Mouse (Mus musculus) urinary bladder, postnatal 10 days (tissue): Measurements from ENCODE around the gene Fam171a2.
A peak's percentile ranks its signal among the peaks of the same experiment; 100 is the strongest.

Source experiments
- DNase-seq: peaks from one replicate; pipeline ENCODE4 v3.0.0; 2022; ENCODE audit warnings: low spot score

Fam171a2 gene

DNA sequence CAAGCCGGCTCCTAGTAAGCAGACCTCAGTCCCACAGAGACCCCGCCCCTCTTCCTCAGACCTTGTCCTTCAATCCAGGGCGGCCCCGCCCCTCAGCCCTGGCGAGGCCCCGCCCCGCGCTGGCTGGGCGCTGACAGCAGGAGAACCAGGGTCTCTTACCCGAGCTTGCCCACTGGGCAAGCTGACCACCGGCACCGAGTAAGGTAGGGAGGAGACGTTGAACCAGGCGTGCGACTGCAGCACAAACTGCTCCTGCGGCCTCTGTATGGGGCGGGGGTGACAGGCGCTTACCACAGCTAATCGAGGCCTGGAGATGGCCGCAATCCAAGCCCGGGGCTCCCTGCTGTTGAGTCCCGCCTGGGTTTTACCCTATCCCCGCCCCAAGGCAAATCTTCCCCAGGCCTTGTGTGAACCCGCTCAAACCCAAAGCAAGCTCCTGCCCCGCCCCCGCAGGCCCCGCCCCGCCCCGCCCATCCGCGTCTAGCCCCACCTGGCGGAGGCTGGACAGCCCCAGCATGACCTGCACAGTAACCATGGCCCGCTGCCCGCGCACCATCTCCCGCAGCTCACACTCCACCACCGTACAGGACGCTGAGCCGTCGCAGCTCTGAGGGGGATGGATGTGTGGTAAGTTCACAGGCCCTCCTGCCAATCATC is 8.4 kb upstream of the Fam171a2 start:
- DNase-seq: no peak

DNA sequence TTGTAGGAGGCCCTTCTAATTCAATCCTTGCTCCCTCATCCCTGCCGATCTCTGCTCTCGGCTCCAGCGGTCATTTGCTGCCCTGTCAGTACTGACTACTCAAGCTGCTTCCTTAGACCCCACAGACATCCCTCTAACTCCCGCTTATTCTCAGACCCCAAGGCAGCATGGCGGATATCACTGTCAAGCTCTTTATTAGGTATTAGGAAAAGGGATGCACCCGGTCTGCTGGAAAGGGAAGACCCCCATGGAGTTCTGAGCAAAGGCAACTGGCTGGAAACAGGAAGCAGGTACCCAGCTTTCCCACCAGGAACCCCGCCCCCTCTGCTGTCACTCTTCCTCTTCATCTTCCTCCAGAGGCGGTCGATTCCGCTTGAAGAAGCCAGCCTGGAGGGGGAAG is 5.6 kb upstream of the Fam171a2 start:
- no peak for DNase-seq

DNA sequence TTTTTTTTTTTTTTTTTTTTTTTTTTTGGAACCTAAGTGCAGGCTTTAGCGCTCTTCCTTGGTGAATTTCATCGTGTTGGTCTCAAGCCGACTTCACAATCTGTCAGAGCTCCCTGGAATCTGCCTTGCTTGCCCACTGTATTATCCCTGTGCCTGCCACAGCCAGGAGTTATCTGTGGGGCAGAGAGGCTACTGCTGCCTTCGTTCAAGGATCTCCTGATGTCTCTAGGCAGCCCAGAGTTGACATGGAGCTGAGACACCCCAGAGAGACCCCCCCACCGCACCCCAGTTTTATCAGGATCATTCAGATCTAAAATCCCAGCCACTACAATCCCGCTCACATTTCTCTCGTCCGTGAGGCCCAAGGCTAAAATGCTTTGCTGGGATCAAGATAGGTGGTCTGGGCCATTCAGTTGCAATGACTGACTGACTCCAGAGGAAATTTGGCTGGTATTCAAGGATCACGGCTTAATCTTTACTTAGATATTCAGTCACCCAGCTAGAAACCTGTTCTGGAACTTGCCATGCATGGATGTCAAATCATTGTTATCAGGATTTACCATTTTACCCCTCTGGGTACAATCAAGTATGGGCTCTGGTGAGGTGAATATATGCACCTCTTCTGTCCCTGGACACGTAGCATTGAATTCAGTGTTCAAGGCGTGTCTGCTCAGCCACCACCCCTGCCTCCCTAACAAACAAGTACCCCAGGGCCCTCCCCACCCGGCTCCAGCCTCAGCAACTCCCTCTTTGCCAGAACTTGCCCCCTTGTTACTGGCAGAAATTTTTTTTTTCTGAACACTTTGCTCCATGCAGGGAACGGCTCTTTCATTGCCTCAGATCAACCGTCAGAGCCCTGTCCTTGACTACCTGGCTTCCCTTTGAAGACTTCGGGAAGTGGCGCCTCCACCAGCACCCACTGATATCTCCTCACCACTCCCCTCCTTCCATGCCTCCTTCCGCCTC is 1.8 kb upstream of the Fam171a2 start:
- DNase-seq: no peak

DNA sequence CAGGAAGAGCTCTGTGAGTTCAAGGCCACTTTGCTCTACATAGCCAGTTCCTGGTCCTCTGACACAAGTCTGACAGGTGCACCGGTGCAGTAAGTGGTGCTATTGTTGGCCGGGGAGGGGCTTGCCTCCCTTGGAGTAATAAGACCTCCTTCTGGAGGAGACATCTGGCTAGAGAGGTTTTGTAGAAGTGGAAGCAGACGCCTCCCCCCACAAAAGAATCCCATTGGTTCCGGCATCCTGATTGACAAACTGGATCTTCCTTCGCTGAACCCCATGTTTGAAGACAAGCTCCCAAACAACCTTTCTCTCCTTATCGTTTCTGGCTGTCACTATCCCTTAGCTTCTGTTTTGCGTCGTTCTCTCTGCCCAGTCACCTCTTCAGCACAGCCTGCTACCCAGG is 845 bp upstream of the Fam171a2 start:
- no peak for DNase-seq

DNA sequence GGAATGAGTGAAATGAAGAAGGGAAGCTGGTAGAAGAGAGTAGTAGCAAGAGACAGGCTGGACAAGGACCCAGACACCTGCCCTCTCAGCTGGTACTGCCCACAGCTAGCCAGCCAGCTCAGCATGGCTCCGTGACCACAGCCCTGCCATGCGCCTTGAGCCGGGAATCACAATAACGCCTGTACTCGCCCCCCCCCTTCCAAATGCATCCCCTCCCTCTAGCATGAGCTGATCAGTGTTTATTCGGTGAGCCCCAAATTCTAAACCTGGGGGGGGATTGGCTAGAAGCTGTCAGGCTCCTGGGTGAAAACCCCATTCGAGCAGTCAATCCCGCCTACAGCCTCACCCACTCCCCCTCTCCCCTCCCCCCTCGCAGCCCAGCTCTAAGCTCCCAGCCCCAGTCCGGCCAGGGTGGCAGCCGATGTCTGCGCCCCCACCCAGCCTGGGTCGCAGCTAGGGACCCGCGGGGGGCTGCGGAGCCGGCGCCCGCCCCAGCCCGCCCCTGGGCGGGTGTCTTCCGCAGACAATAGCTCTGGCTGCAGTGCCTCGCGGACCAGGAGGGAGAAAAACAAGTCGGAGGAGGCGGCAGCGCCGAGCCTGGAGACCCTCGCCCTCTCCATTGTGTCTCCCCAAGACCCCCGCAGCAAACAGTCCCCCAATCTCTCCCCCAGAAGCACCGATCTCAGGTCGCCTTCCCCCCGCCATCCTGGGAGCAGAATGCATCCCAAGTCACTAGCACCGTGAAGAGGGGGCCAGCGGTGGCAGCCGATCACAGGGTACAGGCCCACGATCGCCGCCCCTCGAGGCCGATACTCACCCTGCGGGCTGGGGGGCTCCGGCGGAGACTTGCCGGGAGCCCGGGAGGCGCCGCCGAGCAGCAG is 661 bp downstream of the Fam171a2 start:
- no peak for DNase-seq

DNA sequence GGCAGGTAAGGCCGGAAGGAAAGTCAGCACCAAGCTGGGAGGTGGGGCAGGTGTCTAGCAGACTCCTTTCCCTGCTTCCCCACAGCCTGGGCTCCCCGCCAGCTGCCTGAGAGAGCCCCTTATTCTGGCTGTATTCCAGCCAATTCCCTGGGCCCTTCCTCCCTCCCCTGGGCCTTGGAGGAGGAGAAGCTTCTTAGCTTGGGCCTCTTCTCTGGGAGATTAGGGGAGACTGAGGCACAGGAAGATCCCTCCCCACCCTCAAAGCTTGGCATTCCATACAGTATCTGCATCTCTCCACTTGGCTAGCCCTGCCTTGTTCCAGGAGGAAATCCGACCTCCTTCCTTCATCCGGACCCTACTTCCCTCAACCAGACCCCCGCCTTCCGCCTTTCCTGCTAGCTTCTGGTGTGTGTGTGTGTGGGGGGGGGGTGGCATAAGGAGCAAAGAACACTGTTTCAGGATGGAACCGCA is 1.6 kb downstream of the Fam171a2 start:
- DNase-seq: no peak

DNA sequence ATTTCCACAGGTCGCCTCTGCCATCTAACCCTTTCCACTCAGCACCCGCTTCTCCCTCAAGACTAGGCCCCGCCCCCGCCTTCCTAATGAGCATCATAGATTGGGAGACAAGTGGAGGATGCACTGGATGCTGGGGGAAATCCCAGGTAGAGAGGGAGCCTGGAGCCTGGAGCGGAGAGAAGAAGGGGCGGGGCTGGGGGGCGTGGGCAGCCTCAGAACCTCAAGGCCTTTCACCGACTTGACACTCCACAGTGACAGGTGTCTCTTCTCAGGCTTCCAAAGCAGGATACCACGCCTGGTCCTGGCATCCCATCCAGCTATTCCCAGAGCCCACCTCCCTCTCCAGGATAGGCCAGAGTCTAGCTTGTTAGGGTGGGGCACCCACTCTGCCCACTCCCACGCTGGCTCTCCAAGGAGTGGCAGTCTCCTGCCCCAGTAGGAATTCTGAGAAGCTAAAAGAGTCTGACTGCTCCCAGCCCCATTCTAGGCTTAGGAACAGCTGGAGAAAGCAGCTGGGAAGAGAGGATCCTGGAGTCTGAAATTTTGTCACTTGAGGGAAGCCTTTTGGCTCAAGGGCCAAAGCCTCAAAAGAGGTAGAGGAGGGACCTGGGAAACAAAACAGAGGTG is 2.1 kb downstream of the Fam171a2 start:
- DNase-seq: no peak

DNA sequence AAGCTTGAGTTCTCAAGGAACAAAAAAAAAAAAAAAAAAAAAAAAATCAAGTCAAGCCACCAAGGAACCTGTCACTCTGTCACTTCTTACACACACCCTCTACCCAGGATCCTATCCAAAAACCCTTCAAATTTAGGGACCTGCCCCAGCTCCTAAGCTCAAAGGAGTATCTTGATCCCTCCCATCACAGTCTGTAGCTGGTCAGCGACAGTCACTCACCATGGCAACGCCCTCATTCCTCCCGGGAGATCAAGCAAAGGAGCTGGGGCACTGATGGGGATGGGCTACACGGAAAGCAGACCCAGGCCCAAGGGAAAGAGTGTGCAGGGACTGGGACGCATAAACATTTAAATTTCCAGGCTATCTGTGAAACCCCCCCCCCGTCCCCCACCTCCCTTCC is 2.7 kb downstream of the Fam171a2 start:
- DNase-seq: no peak

DNA sequence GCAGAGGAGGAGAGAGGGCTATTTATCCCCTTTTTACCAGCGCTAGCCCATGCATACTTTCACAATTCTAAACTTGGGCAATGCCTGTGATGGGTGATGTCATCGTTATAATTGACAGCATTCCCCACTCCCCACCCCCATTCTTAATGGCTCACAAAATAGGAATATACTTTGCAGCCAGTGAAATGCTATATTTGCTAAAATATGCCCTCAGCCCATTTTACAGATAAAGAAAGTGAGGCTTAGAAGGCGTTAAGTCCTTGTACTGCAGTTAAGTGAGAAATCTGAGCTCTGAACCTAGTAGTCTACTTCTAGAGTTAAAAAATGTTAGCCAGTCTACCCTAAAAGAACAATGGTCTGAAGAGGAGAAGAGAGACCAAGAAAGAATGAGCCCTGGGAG is 3.2 kb downstream of the Fam171a2 start:
- no peak for DNase-seq

DNA sequence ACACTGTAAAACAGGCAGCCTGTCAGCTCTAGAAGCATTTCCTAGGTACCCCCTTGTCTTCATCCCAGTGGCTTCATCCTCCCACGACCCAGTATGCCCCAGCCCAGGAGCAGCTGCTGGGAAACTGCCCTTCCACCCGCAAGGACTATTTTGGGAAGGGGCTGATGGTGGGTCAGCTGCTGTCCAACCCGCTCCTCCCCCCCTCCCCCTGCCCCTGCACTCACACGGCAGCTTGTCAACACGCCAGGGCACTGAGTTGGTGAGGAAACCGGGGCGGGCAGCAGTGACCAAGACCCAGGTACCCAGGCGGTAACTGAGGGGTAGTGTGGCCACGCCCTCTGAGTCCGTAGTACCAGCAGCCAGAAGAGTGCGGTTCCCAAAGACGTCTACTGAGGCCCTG is 3.7 kb downstream of the Fam171a2 start:
- DNase-seq: no peak

DNA sequence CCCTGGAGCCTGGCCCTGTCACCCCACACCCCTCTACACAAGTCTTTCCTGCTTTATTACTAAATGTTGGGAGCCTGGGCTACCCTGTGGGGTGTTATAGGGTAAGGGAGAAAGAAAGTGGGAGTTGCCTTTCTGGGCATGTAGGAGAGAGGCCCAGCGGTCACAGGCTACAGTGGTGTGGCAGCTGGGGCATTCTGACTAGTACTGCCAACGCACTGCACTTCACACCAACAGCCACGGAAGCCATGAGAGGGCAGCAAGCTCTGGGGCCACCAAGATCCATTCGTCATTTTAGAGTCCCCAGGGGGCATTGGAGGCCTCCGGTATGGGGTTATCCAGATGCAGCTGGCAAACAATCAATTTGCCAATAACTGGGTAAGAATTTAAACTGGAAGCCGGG is 5.4 kb downstream of the Fam171a2 start:
- no peak for DNase-seq

DNA sequence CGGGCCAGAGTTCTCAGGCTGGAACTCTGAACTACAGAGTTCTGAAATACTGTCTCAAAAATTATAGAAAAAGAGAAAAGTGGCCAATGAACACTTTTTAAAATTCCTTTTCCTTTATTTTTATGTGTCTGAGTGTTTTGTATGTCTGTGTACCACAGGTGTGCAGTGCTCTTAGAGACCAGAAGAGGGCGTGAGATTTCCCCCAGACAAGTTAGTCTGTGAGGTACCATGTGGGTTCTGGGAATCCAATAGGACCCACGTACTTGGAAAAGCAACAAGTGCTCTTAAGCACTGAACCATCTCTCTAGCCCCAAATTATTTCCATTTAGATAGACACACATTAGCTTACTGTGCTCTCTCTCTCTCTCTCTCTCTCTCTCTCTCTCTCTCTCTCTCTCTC is 6.0 kb downstream of the Fam171a2 start:
- DNase-seq: no peak

DNA sequence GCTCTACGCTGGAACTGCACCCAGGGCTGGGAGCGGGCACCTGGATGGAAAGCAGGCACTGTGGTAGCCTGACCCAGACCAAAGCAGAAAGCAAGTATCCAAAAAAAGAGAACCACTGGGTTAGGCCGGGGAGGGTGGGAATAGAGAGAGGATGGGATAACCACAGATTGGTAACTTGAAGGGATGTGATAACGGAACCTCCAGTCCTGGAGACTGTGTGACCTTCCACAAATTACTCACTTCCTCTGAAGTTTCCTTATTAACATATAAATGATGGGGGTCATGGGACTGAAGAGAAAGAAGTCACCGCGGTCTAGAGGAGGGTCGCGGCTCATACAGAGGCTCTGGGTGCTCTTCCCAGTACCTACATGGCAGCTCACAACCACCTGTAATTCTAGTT is 7.2 kb downstream of the Fam171a2 start:
- DNase-seq: no peak

DNA sequence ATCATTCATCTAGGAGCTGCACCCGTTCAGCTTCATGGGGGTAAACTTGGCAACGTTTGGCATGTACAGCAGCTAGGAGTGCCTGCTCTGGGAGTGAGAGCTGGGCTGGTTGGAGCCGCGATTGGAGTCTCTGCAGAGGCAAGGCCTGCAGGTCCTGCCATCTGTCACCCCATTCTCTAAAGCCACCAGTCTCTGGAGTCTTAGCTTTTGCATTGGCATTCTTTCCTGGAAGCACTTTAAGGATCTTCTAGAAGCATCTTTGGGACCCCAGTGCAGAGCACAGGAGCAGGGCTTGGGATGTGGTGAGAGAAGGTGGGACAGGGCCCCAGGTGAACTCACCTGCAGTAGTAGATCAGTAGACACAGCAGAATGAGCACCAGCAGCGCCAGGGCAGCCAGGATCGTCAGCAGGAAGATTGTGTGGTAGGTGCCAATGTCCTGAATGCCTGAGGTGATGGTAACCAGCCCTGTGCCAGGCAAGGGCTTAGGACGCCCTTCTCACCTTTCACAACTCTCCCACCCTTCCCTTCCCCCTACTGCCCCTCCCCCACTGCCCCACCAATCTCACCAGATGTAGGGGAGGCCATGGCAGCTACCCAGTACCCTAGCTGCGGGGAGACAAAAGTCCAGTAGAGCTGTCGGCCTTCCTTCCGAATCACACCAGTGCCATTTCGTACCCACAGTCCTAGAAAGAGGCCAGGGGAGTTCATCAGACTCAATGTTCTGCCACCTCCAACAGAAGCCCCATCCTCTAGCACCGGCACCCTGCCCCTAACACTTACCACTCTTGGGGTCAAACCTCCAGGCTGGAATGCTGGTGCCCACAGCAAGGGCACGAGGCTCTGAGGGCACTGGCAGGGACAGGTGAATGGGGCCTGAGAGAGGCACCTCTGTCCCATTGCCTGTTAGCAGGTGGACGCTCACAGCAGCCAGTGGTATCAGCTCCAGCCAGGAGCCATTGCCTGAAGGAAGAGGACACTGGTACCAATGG is 8.1 kb downstream of the Fam171a2 start:
- DNase-seq: no peak

DNA sequence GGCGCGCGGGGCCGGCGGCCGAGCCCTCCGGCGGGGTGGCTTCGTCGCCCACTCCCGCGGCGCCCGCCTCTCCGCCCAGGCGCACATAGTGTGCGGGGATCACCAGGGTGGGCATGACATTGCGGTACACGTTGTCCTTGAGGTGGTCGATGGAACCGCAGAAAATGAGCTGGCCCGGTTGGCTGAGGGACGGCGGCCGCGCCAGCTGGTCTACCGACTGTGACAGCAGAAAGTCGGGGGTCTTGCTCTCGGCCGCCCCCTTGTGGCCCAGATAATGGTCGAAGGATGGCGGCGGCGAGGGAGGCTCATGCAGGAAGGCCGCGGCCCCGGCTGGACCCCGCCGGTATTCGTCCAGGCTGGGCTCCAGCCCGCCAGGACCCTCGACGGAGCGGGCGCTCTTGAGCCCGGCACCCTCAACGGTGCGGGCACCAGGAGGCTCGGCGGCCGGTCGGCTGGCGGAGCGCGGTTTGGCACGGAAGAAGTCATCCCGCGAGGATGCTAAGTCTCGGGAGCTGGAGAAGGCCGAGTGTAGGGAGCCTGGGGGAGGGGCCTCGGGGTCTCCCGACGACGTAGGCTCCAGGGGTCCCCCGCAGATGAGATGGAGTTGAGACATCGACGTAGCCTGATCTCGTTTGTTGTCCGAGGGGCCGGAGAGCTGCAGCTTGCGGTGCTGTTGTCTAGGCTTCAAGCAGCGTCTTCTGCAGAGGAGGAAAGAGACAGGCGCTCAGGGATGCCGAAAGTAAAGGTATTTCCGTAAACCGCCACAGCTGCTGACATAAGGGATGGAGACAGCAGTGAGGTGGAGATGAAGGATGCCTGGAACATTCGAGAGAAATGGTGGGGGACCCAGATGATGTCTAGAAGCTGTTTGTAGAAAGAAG is 9.0 kb downstream of the Fam171a2 start:
- peak; percentile 70 for DNase-seq

DNA sequence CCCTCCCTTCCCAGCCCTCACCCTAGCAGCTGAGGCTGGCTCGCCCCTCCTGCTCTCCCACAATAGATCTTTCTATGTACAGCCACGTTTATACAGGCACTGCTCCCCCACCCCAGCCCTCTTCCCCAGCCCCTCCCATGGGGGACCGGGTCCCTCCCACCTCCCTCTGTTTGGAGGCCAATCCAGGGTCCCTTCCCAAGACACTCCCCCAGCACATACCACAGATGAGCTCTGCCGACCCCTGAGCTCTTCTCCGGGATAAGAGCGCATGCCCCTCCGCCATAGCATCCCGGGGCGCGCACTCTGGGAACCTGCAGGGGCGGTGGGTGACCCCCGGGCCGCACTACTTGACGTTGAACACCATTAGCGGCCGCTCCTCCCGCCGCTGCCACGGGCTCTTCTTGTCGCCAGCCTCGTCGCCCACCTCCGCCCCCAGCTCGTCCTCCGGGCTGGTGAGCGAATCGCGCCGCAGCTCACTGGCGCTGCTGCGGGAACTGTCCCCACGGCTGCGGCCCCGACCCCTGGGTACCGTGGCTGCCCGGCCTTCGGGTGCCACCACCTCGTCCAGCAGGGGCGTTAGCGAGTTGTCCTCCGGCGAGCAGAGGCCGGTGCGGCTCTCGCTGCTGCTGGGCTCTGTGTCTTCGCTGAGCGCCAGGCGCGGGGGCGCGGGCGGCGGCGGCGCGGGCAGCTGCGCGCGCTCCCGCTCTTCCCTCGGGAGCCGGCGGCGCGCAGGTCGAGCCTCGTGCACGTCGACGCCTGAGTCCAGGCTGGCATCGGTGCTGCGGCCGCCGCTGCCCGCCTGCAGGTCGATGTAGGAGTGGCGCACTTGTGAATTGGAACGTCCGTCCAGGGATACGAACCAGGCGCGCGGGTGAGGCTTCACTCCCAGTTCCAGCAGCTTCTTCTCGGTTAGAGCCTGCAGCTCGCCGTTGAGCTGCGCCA is 10.1 kb downstream of the Fam171a2 start:
- no peak for DNase-seq

DNA sequence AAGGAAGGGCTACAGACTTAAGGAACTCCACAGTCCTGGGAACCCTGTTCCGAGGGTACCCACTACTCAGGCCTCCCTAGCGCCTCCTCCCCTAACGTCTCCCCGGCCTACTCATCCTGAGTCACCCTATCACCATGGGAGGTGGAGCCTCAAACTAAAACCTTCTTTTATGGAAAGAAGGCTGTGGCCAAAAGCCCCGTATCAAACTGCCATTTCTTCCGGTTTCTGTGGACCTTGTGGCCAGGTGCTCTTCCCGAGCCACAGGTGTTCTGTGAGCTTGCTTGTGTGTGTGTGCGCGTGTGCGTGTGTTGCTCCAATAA is 11.1 kb downstream of the Fam171a2 start:
- no peak for DNase-seq

DNA sequence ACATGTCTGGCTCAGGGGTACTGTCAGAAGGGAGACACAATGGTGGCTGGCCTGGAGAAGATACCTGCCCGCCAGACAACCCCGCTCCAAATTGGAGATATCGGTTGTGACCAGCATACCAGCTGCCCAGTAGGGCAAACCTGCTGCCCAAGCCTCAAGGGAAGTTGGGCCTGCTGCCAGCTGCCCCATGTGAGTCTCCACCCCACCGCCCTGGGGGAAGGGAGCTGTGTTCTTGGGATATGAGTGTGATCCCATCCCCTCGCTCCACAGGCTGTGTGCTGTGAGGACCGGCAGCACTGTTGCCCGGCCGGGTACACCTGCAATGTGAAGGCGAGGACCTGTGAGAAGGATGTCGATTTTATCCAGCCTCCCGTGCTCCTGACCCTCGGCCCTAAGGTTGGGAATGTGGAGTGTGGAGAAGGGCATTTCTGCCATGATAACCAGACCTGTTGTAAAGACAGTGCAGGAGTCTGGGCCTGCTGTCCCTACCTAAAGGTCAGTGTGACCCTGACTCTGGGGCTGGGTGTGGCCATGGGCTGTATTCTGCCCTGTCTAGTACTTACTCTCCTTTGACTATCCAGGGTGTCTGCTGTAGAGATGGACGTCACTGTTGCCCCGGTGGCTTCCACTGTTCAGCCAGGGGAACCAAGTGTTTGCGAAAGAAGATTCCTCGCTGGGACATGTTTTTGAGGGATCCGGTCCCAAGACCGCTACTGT is 11.6 kb downstream of the Fam171a2 start:
- DNase-seq: no peak
